Mouse (Mus musculus) megakaryocyte progenitor cell, adult 5-6 weeks (primary cell): Measurements from ENCODE around the gene Gm5105. TPM values are rescaled to one million over a fixed set of nuclear protein-coding genes. Genes with fewer than 3 reads are reported as not detected.

Experiments
- ATAC-seq: replicated peaks from 2 replicates; pipeline ENCODE4 v1.8.0; 2016; ENCODE audit warnings: mild to moderate bottlenecking, moderate TSS enrichment, inconsistent platforms; ENCODE audit not compliant: poor library complexity
- total RNA-seq, 2 experiments: library from RNA; stranded (forward) in 1 of 2; stranded (reverse) in 1 of 2; fragments of 157-497, 149-512 nt in 1 of 2; fragments of 200-1000 nt in 1 of 2; gene quantifications; 2 replicates each; pipeline versions ENCODE4 v1.2.3 to v1.2.4; 2015 to 2017

The Gm5105 gene
- total RNA-seq, 2 experiments from 2014 or later = not detected

DNA sequence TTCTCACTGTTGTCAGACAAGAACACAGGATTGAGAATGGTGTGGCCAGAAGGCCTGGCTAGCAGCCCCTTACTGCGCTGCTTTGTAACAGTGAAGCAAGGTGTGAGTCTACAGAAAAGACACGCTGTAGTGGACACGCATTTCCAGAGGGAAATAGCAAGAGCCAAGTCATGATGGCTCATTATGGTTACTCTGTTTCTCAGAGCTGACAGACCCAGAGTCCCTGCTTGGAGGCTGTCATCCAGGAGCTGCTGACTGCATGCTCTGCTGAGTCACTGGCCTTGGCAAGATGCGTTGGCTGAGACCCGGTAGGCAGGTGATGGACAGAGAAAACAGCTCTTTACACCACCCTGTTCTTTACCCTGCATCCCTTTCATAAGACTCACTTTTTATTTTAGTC is 37.8 kb downstream of the Gm5105 start:
- peak; percentile 69 for ATAC-seq

DNA sequence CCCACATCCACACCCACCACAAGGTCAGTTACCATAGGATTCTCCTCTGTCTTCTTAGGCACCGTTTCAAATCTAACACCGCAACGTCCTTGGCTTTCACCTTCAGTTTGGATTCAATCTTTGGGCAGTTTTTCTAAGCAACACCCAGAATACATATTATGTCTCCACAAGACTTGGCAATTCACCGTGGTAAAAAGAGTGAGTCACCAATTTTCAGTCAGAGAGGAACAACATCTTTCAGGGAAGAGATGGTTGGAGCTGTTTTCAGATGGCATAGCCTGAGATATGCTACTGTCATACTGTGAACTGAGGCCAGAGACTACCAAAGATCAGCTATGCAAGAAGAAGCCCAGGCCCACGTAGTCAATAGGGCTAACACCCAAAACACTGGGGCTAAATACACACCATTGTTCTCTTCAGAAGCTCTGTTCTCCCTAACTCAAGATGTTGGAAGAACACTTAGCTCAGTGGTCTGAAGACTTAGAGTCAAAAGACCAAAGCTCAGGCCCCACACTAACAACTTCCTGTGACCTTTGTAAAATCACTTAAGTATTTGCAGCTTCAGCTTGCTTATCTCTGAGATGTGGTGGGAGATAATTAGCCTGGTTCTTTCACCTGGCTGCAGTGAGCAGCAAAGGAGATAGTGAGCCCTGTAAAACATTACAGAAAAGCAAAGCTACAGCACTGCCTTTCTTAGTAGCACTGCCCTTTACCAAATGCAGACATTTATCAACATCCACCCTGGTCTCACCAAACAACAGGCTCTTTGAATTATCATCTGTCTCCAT is 39.4 kb downstream of the Gm5105 start:
- no peak for ATAC-seq

DNA sequence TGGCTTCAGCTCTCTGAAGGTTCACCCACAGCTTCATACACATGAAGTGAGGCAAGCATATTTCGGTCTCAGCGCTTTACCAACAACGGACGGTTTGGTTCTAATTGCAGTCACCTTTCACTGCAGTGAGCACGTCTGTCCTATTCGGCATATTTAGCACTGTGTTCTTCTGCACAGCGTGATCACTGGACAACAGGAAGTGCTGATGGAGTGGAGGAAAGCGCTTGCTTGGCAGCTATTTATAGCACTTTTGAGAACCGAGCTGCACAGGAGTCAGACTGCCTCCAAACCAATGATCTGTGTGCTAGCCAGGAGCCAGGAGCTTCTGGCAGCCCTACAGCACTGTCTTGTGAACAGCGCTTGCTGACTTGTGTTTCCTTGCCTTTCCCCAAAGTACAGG is 40.9 kb downstream of the Gm5105 start:
- ATAC-seq = no peak; the same call in 1 of the 2 replicates

DNA sequence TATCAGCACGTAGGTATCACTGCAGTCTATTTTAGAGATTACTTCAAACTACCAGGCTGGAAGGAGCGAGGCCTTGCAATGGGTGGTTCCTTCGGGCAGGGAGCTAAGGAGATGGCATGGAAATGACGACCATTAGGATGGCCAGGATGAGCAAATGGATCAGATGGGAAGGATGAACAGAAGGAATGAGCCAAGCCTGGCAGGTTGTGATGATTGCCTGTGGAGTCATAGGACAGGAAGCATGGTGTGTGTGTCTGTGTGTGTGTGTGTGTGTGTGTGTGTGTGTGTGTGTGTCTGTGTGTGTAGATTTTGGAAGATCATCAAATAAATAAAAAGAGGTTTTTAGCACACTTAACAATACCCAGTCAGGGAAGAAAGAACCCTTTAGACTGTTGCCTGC is 44.5 kb downstream of the Gm5105 start:
- ATAC-seq = no peak

DNA sequence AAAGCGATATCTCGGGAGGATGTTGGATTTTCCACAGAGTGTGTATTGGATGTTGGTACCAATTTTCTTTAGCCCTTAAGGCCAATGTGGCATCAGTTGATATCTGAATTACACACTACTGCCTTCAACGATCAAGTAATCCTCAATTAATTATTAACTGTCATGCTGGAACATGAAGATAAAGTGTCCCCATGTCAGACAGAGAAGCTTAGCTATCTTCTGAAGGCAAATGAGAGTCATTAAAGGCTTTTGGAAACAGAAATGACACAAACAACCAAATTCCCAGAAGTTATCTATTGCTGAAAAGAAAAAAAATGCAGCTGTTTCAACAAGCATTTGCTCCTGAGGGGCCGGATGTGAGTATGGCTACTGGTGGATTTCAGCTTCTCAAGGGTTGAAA is 45.2 kb downstream of the Gm5105 start:
- ATAC-seq = peak; percentile 66

DNA sequence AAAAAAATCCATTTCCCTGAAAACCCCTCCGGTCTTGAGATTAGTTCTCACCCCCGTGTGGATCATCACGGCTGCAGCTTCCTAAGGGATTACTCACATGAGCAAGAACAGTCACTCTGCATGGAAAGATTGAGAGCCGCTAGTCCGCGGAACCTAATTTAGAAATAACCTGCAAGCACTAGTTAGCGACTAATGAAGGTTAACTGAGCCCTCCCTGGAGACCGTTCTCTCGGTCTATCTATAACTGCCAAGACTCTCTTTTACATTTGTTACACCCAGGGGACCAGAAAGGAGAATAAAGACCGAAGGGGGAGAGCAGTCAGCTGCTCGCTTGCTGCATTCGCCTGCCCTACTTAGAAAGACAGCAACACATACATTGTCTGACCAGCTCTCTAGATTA is 50.4 kb downstream of the Gm5105 start:
- no peak for ATAC-seq

DNA sequence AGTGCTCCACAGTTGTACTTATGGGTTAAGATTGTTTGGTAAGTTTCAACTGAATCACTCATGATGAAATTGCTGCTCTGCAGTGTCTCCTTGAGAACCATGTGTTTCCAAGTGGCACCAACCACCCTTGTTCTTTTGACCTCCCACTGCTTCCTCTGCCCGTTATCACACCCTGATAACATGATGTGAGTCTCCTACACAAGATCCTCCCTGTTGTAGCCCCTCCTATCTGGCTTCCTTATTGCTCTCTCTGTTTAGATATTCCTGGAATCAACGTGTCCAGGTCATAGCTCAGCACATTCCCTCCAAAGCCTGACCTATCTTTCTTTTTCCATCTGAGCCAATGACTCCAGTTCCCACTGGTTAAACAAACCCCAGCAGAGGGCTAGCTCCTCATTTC is 52.5 kb downstream of the Gm5105 start:
- ATAC-seq = no peak

DNA sequence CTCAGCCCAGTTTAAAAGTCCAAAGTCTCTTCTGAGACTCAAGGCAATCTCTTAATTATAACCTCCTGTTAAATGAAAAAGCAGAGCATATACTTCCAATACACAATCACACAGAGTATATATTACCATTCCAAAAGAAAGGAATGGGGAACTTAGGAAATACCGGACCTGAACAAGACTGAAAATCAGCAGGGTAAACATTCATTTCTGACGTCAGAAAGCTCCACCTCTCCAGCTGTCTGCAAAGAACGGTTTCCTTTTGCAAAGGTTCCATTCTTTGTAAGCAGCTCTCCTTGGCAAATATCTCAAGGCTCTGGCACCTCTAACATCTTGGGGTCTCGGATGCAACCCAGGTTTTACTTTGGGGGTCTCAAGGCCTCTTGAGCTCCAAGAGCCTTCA is 54.8 kb downstream of the Gm5105 start:
- no peak for ATAC-seq

DNA sequence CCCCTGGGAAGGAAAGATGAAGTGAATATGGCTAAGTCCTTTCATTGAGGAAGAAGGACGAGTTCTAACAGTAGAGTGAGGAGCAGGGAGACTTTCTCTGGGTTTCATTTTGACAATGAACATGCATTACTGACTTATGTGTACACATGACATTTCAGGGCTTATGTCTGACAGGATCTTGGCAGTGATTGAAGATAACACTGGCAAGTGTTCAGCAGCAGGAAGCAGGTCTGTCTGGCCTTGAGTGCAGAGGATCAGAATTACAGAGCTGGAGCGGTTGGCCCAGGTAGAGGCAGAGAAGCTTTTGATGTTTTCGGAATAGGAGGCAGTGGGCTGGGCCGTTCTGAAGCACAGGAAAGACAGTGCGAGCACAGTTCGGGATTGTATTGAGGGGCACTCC is 59.0 kb downstream of the Gm5105 start:
- no peak for ATAC-seq

DNA sequence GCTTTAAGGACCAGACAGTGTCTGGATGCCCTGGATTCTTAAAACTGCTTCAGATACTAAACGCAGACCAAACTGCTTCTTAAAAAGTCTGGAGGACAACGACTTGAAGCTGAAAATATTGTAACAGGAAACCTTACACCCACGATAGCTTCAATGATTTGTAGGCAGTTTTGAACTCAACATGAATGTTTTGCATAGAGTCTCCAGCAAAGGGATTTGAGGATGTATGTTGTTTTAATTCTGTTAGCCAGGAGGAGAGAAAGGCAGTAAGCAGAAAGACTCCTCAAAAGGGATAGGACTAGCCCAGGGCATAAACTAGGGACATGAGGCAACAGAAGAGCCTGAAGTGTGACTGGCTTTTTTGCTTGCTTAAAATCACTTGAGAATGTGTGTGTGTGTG is 60.3 kb downstream of the Gm5105 start:
- ATAC-seq = no peak

DNA sequence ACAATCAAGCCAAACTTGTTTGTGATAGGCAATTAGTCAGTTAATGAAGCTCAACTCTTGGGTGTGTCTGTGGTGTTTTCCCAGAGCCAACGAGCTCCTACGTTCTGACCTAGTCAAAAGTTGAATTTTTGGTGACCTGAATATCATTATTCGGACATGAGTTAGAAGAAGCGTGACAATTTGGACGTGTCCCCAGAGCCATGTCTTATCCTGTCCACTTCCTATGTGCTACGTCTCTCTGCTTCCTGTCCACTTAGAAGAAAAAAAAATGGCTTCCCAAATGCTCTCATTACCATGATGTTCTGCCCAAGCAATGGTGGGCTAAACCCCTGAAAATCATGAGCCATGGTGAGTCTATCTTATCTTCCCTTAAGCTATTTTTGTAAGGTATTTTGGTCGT is 63.9 kb downstream of the Gm5105 start:
- no peak for ATAC-seq

DNA sequence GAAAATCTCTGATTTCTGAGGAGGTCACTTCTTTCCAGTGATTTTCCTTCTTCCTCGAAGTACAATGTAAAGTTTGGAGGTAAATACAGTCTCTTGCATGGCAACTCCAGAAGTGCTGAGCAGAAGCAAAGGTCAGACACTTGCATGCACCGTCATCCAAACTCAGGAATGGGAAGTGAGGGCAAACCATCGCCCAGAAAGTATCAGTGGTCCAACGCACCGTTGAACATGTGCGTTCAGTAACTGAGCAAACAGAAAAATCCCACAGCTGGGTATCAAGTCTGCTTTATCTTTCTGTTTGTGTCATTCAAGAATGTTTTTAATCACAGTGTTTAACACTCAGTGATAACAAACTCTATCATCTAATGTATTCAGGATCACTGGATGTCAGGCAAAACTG is 64.6 kb downstream of the Gm5105 start:
- ATAC-seq = peak; percentile 40; the same call in 1 of the 2 replicates

DNA sequence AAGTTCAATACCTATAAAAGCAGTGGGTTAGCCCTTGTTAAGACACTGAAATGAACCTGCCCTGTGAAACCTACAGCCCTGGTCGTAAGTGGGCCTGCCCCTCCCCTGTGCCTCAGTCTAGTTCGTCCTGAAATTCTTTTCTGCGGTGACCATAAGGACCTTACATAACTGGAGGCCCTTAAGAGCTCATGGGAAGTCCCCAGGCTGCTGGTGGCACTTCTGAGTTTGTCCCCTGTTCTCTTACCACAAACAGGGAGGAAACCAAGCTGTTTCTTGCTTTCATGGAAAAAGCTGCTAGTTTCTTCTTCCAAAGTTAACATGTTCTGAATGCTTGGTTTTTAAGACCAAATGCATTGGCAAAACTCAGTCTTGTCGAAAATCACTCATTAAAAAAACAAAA is 65.3 kb downstream of the Gm5105 start:
- peak; percentile 52 for ATAC-seq

DNA sequence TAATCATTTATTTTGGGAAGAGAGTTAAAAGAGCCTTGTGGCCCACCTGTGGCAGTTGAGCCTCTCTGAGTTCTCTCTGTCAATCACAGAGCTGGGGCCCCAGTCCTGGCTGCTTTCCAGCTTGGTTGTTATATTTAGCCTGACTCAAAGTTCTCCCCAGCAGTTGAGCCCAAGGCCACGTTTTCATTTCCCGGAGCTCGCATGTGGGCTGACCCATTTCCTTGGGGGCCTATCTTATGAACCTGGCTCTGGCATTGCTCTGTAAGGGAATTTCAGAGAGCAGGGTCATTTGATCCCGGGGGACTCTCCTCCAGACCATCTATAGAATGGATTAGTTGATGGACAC is 66.5 kb downstream of the Gm5105 start:
- peak; percentile 30; the same call in 1 of the 2 replicates for ATAC-seq

DNA sequence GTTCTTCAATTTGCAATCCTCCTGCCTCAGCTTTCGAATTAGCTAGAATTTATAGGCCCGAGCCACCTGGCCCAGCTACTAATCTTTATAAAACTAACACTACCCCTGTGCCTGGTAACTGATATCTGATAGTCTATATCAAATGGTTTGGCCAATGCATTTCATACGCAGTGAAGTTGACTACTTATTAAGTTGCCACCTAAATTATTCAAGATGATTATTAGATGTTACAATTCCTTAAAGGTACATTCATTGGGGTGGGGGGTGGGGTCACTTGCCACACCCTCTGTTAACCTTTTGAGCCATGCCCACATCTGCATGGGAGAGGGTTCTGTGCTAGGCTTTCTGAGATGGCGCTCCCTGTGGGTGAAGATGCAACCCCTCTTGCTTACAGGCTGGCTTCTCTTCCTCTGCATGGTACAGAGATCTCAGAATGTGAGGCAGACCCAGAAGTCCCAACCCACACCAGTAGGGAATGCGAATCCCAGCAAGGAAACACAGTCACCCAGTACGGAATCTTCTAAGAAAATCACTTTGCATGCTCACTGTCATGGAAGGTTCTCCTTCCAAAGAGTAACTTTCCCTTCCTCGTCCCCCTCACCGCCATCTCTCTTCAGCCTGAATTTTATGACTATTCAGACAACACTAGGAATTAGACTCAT is 67.0 kb downstream of the Gm5105 start:
- ATAC-seq = no peak

DNA sequence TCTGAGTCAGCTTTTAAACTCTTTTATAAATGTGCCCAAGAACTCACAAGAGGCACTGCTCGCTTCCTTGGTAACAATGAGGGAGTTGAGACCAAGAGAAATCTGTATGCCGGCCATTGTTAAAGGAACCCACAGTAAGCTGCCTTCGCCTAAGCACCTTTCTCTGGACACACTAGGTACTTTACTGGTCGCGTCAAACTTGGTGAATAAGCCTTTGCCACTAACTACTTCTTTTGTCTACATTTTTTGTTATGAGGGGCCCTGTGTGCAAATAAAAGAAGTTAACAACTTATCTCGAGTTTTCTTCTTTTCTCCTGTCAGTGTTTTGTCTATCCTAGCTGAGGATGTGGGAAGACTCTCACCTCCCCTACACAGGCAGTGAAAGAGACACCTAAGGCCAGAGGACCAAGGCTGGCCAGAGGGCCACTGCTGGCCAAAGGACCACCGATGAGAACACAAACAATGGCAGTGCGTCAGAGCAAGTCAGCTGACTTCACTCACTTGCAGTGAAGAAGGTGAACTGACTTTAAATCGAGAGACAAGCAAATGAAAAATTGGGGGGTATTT is 67.9 kb downstream of the Gm5105 start:
- ATAC-seq = no peak

Other genes starting within 250 kb of the Gm5105 start
- 1,493 and 1,629 TPM in 2 replicates for gene H2afz, start 202.9 kb downstream of the Gm5105 start, total RNA-seq (2015)
- gene H2afz, start 202.9 kb downstream of the Gm5105 start, total RNA-seq (2017) = 1,461 and 1,542 TPM in 2 replicates
- 4.5 and 7.3 TPM in 2 replicates for gene Dnajb14, start 199.7 kb downstream of the Gm5105 start, total RNA-seq (2015)
- gene Dnajb14, start 199.7 kb downstream of the Gm5105 start, total RNA-seq (2017) = 5.4 and 6.2 TPM in 2 replicates
- 61.3 and 77.5 TPM in 2 replicates for gene Lamtor3, start 148.9 kb downstream of the Gm5105 start, total RNA-seq (2015)
- gene Lamtor3, start 148.9 kb downstream of the Gm5105 start, total RNA-seq (2017) = 66.2 and 76.7 TPM in 2 replicates
- 79.2 and 99.7 TPM in 2 replicates for gene Dapp1, start 85.8 kb downstream of the Gm5105 start, total RNA-seq (2015)
- gene Dapp1, start 85.8 kb downstream of the Gm5105 start, total RNA-seq (2017) = 129 and 154 TPM in 2 replicates
- not detected in 2 replicates for gene 1110002E22Rik, start 2.3 kb downstream of the Gm5105 start, total RNA-seq (2015)
- not detected in 2 replicates for gene 1110002E22Rik, start 2.3 kb downstream of the Gm5105 start, total RNA-seq (2017)
- 5.6 and 8.2 TPM in 2 replicates for gene Trmt10a, start 76.1 kb upstream of the Gm5105 start, total RNA-seq (2015)
- 10.7 and 25.7 TPM in 2 replicates for gene Trmt10a, start 76.1 kb upstream of the Gm5105 start, total RNA-seq (2017)
- 3.1 and 4.5 TPM in 2 replicates for gene Mttp, start 77.6 kb upstream of the Gm5105 start, total RNA-seq (2015)
- 2.0 and 5.6 TPM in 2 replicates for gene Mttp, start 77.6 kb upstream of the Gm5105 start, total RNA-seq (2017)
- gene 4930579F01Rik, start 126.4 kb upstream of the Gm5105 start, total RNA-seq (2015) = not detected in 2 replicates
- not detected in 2 replicates for gene 4930579F01Rik, start 126.4 kb upstream of the Gm5105 start, total RNA-seq (2017)
- not detected in 2 replicates for gene Adh7, start 150.4 kb upstream of the Gm5105 start, total RNA-seq (2015)
- not detected in 2 replicates for gene Adh7, start 150.4 kb upstream of the Gm5105 start, total RNA-seq (2017)
- not detected in 2 replicates for gene Adh1, start 193.6 kb upstream of the Gm5105 start, total RNA-seq (2015)
- gene Adh1, start 193.6 kb upstream of the Gm5105 start, total RNA-seq (2017) = not detected in 2 replicates
- gene Adh6a, start 245.9 kb upstream of the Gm5105 start, total RNA-seq (2015) = not detected in 2 replicates
- gene Adh6a, start 245.9 kb upstream of the Gm5105 start, total RNA-seq (2017) = not detected in 2 replicates